Mouse (Mus musculus): ENCODE measurements at regions not wholly inside any gene's neighbourhood (a gene's known extent, or its start where the extent isn't known, plus 50 kb on each side); places are given as distances from the start of the nearest gene placed in this dataset.

GRCm38 (mm10) chr17:79164874-79165553 is 113.3 kb downstream of the Qpct start:
- DNase-seq (ENCODE audit: low spot score in 2 of 2): no peak

- DNase-seq (ENCODE audit: low spot score in 2 of 2): no peak
Measured at GRCm38 (mm10) chr17:79163983-79164382, 112.3 kb downstream of the Qpct start.

DNA sequence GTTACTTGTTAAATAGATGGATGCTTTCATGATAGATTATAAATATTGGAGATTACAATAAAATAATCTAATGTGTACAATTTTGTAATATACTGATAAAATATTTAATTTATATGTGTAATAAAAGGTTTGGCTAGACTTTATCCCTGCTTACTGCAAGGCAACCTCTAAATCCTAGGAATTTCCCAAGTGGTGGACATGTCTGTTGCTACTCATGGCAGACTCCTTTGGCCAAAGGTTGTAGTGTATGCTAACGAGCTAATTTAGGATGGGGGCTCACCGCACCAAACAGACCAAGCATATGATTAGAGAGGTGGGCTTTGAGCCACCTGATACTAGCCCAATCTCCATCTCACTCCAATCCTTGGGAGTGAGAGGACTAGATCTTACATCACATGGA is 102.4 kb downstream of the Qpct start:
- DNase-seq (ENCODE audit: low spot score in 2 of 2): no peak

DNA sequence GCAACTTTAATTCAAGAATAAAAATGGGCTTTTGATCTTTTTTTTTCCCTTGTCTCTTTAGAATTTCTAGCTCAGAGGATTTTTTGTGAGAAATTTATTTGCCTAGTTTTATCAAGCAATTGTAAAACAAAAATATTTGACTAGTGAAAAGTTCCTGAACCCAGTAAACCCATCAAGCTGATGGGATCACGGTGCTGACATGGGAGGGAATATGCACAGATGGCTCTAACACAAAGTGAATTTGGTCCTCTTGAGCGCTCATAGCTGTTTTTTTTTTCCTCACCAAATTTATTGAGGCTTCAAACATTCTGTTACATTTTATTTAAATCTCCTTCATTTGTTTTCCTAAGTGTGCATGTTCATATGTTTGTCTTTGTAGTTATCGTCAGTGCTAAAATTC is 101.1 kb downstream of the Qpct start:
- DNase-seq (ENCODE audit: low spot score in 2 of 2): no peak

- no peak for DNase-seq (ENCODE audit: low spot score in 2 of 2)
Measured at GRCm38 (mm10) chr17:79147883-79148282, 96.2 kb downstream of the Qpct start.

- no peak for DNase-seq (ENCODE audit: low spot score in 2 of 2)
Measured at GRCm38 (mm10) chr17:79144913-79145625, 93.4 kb downstream of the Qpct start.

DNA sequence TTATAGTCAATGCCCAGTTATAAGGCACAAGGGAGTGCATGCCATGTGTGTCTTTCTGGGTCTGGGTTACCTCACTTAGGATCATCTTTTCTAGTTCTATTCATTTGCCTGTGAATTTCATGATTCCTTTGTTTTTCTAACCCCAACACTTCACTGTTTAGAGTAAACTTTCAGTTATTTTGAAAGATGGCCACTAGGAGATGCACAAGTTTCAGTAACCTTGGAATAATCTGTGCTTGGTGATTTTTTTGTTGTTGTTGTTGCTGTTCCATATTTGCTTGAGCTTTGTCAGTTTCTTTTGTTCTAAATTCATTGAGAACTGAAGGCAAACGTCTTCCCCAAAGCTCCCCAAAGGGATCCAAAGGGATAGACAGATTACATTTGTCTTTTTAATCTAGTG is 91.3 kb downstream of the Qpct start:
- no peak for DNase-seq (ENCODE audit: low spot score in 2 of 2)
